Comparison of ENCODE assay signal across 8 mouse cellular contexts in the genomic region with DNA sequence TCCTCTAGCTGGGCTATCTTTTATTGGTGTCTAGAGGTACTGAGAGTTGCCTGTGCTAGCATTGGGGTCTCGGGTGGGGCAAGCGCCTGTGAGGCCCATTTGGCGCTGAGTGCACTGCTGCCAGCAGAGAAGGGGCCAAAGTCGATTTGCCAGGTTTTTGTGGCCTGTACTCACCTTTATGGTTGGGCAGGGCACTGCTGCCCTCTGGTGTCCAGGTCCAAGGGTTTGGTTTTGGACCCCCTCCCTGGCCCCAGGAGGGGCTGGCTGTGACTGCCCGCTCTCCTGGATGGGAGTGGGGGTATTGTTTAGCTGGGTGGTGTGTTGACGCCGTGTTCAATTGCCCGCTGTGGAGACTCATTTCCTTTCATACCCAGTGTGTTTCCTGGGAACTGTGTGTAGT. TPM values are rescaled to one million over a fixed set of nuclear protein-coding genes. Genes with fewer than 3 reads are reported as not detected.
DNase-seq lines count a peak whose midpoint lies in the region; ATAC-seq and TF ChIP-seq lines count a peak whose summit lies in the region.

No protein-coding gene starts in this region.

- no peak for DNase-seq in midbrain, embryonic 10.5 days (ENCODE audit: low spot score)
- DNase-seq in forebrain, embryonic 10.5 days (ENCODE audit: extremely low spot score, low spot score), result no peak
- DNase-seq in midbrain, postnatal 0 days (ENCODE audit: low spot score), result peak; percentile 7
- DNase-seq in gastrocnemius, postnatal 4 days (ENCODE audit: low spot score in 2 of 2), result no peak
- no peak for DNase-seq in spleen, postnatal 36 days (ENCODE audit: low spot score in 2 of 2)
- no peak for DNase-seq in T-cell, adult 2 months (ENCODE audit: low spot score)

- H3K27me3 ChIP-seq in midbrain, embryonic 10.5 days (ENCODE audit: low read depth, poor library complexity, severe bottlenecking), result no peaks in the 10 kb centered on the region
- no peaks in the 10 kb centered on the region for H3K27me3 ChIP-seq in midbrain, embryonic 16.5 days (ENCODE audit: control insufficient read depth, insufficient read depth, low read depth, low read length)
- no peaks in the 10 kb centered on the region for H3K27me3 ChIP-seq in forebrain, embryonic 10.5 days (ENCODE audit: poor library complexity, severe bottlenecking)
- H3K27me3 ChIP-seq in kidney, embryonic 15.5 days, result no peaks in the 10 kb centered on the region
- no peaks in the 10 kb centered on the region for H3K27me3 ChIP-seq in midbrain, postnatal 0 days (ENCODE audit: insufficient read depth, low read length)

- 80% methylated on average over 8 of the region's 8 CpGs for WGBS in midbrain, embryonic 10.5 days
- WGBS in midbrain, embryonic 16.5 days, result 59% methylated on average over 8 of the region's 8 CpGs
- 77% methylated on average over 8 of the region's 8 CpGs for WGBS in forebrain, embryonic 10.5 days
- WGBS in kidney, embryonic 15.5 days, result 38% methylated on average over 8 of the region's 8 CpGs
- 63% methylated on average over 8 of the region's 8 CpGs for WGBS in midbrain, postnatal 0 days

- H3K4me3 ChIP-seq in midbrain, embryonic 10.5 days, result peak overlapping the region; percentile 81
- H3K4me3 ChIP-seq in midbrain, embryonic 16.5 days (ENCODE audit: low read depth, low read length), result no peak overlapping the region
- peak overlapping the region; percentile 70 for H3K4me3 ChIP-seq in forebrain, embryonic 10.5 days
- H3K4me3 ChIP-seq in kidney, embryonic 15.5 days (replicated peaks), result peak overlapping the region; percentile 88
- H3K4me3 ChIP-seq in midbrain, postnatal 0 days (ENCODE audit: low read depth, low read length), result no peak overlapping the region

- H3K36me3 ChIP-seq in midbrain, embryonic 10.5 days, result peaks cover 62% of the 10 kb centered on the region
- H3K36me3 ChIP-seq in midbrain, embryonic 16.5 days (ENCODE audit: control insufficient read depth, insufficient read depth, low read length), result no peaks in the 10 kb centered on the region
- peaks cover 61% of the 10 kb centered on the region for H3K36me3 ChIP-seq in forebrain, embryonic 10.5 days (replicated peaks)
- peaks cover 54% of the 10 kb centered on the region for H3K36me3 ChIP-seq in kidney, embryonic 15.5 days
- no peaks in the 10 kb centered on the region for H3K36me3 ChIP-seq in midbrain, postnatal 0 days (ENCODE audit: insufficient read depth, low read length)

- no peak overlapping the region for H3K9ac ChIP-seq in midbrain, embryonic 16.5 days (ENCODE audit: low read depth, low read length)
- H3K9ac ChIP-seq in kidney, embryonic 15.5 days, result peak overlapping the region; percentile 79
- no peak overlapping the region for H3K9ac ChIP-seq in midbrain, postnatal 0 days (replicated peaks; ENCODE audit: low read length, poor library complexity, severe bottlenecking)

- no peak overlapping the region for H3K4me2 ChIP-seq in midbrain, embryonic 16.5 days (ENCODE audit: low read length)
- H3K4me2 ChIP-seq in kidney, embryonic 15.5 days, result peak overlapping the region; percentile 99
- no peak overlapping the region for H3K4me2 ChIP-seq in midbrain, postnatal 0 days (ENCODE audit: low read depth, low read length, poor library complexity, severe bottlenecking)

- H3K4me1 ChIP-seq in midbrain, embryonic 10.5 days, result peaks cover 57% of the 10 kb centered on the region
- peaks cover 8% of the 10 kb centered on the region; the same call in 1 of the 2 replicates for H3K4me1 ChIP-seq in midbrain, embryonic 16.5 days (ENCODE audit: control insufficient read depth, insufficient read depth, low read length)
- H3K4me1 ChIP-seq in forebrain, embryonic 10.5 days, result peaks cover 63% of the 10 kb centered on the region
- peaks cover 66% of the 10 kb centered on the region for H3K4me1 ChIP-seq in kidney, embryonic 15.5 days
- H3K4me1 ChIP-seq in midbrain, postnatal 0 days (ENCODE audit: insufficient read depth, low read length), result 0 out of 2 replicates have a peak, but pooled peaks cover 3% of the 10 kb centered on the region

- ATAC-seq in midbrain, embryonic 16.5 days, result no peak
- no peak for ATAC-seq in kidney, embryonic 15.5 days (replicated peaks; ENCODE audit: low FRiP score)
- no peak for ATAC-seq in midbrain, postnatal 0 days (ENCODE audit: low FRiP score)

- peak overlapping the region; percentile 98 for H3K27ac ChIP-seq in midbrain, embryonic 10.5 days (replicated peaks)
- H3K27ac ChIP-seq in midbrain, embryonic 16.5 days (ENCODE audit: low read length), result no peak overlapping the region
- peak overlapping the region; percentile 99 for H3K27ac ChIP-seq in forebrain, embryonic 10.5 days
- H3K27ac ChIP-seq in kidney, embryonic 15.5 days, result peak overlapping the region; percentile 98
- no peak overlapping the region for H3K27ac ChIP-seq in midbrain, postnatal 0 days (ENCODE audit: low read depth, low read length)

- TF ChIP-seq CTCF in midbrain, postnatal 0 days (IDR thresholded peaks at IDR 0.05), result peak; percentile 55

- H3K9me3 ChIP-seq in midbrain, embryonic 10.5 days (replicated peaks), result no peaks in the 10 kb centered on the region
- no peaks in the 10 kb centered on the region for H3K9me3 ChIP-seq in midbrain, embryonic 16.5 days (replicated peaks; ENCODE audit: control insufficient read depth, low read length, poor library complexity, severe bottlenecking)
- H3K9me3 ChIP-seq in forebrain, embryonic 10.5 days, result no peaks in the 10 kb centered on the region
- no peaks in the 10 kb centered on the region for H3K9me3 ChIP-seq in kidney, embryonic 15.5 days (replicated peaks)
- H3K9me3 ChIP-seq in midbrain, postnatal 0 days (ENCODE audit: low read length), result no peaks in the 10 kb centered on the region

RNA-seq across cellular contexts. Expression of gene Uhrf1, which starts 2.7 kb away (rescaled TPM):
- 291 and 321 TPM in 2 replicates for polyA plus RNA-seq in midbrain, embryonic 10.5 days (2016; fragmentation: Nextera tagmentation; extraction: Ambion mirVana)
- polyA plus RNA-seq in midbrain, embryonic 16.5 days (2015; fragmentation: Nextera tagmentation; extraction: Ambion mirVana), result 11.6 and 15.6 TPM in 2 replicates
- 331 and 343 TPM in 2 replicates for polyA plus RNA-seq in forebrain, embryonic 10.5 days (2016; fragmentation: Nextera tagmentation; extraction: Ambion mirVana)
- polyA plus RNA-seq in kidney, embryonic 15.5 days (2015; fragmentation: Nextera tagmentation; extraction: Ambion mirVana), result 162 and 175 TPM in 2 replicates
- 5.9 and 10.0 TPM in 2 replicates for total RNA-seq in midbrain, postnatal 0 days (2014; rRNA removed)
- 4.7 and 4.9 TPM in 2 replicates for polyA plus RNA-seq in midbrain, postnatal 0 days (2015; fragmentation: Nextera tagmentation; extraction: Ambion mirVana)
- 10 to 100 TPM; 39.7 to 41.6 TPM for total RNA-seq in gastrocnemius, postnatal 4 days (2021)

RNA-seq across cellular contexts. Expression of gene Arrdc5, which starts 5.7 kb away (rescaled TPM):
- polyA plus RNA-seq in midbrain, embryonic 10.5 days (2016; fragmentation: Nextera tagmentation; extraction: Ambion mirVana), result not detected in 2 replicates
- polyA plus RNA-seq in midbrain, embryonic 16.5 days (2015; fragmentation: Nextera tagmentation; extraction: Ambion mirVana), result not detected in 2 replicates
- polyA plus RNA-seq in forebrain, embryonic 10.5 days (2016; fragmentation: Nextera tagmentation; extraction: Ambion mirVana), result not detected in 2 replicates
- polyA plus RNA-seq in kidney, embryonic 15.5 days (2015; fragmentation: Nextera tagmentation; extraction: Ambion mirVana), result 0.31 TPM in 1 of 2 replicates, not detected in the other
- total RNA-seq in midbrain, postnatal 0 days (2014; rRNA removed), result not detected in 2 replicates
- not detected in 2 replicates for polyA plus RNA-seq in midbrain, postnatal 0 days (2015; fragmentation: Nextera tagmentation; extraction: Ambion mirVana)
- total RNA-seq in gastrocnemius, postnatal 4 days (2021), result not detected

RNA-seq across cellular contexts. Expression of gene Plin3, which starts 13.2 kb away (rescaled TPM):
- polyA plus RNA-seq in midbrain, embryonic 10.5 days (2016; fragmentation: Nextera tagmentation; extraction: Ambion mirVana), result 59.5 and 70.0 TPM in 2 replicates
- polyA plus RNA-seq in midbrain, embryonic 16.5 days (2015; fragmentation: Nextera tagmentation; extraction: Ambion mirVana), result 10.7 and 12.3 TPM in 2 replicates
- 58.3 and 59.0 TPM in 2 replicates for polyA plus RNA-seq in forebrain, embryonic 10.5 days (2016; fragmentation: Nextera tagmentation; extraction: Ambion mirVana)
- 68.9 and 77.4 TPM in 2 replicates for polyA plus RNA-seq in kidney, embryonic 15.5 days (2015; fragmentation: Nextera tagmentation; extraction: Ambion mirVana)
- 8.1 and 12.4 TPM in 2 replicates for total RNA-seq in midbrain, postnatal 0 days (2014; rRNA removed)
- 9.6 and 12.1 TPM in 2 replicates for polyA plus RNA-seq in midbrain, postnatal 0 days (2015; fragmentation: Nextera tagmentation; extraction: Ambion mirVana)
- 10 to 100 TPM; 59.0 to 60.6 TPM for total RNA-seq in gastrocnemius, postnatal 4 days (2021)

RNA-seq across cellular contexts. Expression of gene Kdm4b, which starts 20.0 kb away (rescaled TPM):
- 45.2 and 56.1 TPM in 2 replicates for polyA plus RNA-seq in midbrain, embryonic 10.5 days (2016; fragmentation: Nextera tagmentation; extraction: Ambion mirVana)
- 63.7 and 75.3 TPM in 2 replicates for polyA plus RNA-seq in midbrain, embryonic 16.5 days (2015; fragmentation: Nextera tagmentation; extraction: Ambion mirVana)
- polyA plus RNA-seq in forebrain, embryonic 10.5 days (2016; fragmentation: Nextera tagmentation; extraction: Ambion mirVana), result 35.9 and 39.6 TPM in 2 replicates
- polyA plus RNA-seq in kidney, embryonic 15.5 days (2015; fragmentation: Nextera tagmentation; extraction: Ambion mirVana), result 32.3 and 34.3 TPM in 2 replicates
- 123 and 140 TPM in 2 replicates for total RNA-seq in midbrain, postnatal 0 days (2014; rRNA removed)
- polyA plus RNA-seq in midbrain, postnatal 0 days (2015; fragmentation: Nextera tagmentation; extraction: Ambion mirVana), result 45.6 and 48.0 TPM in 2 replicates
- 10 to 100 TPM; 33.3 to 35.0 TPM for total RNA-seq in gastrocnemius, postnatal 4 days (2021)

RNA-seq across cellular contexts. Expression of gene Ticam1, which starts 29.2 kb away (rescaled TPM):
- 2.4 and 3.1 TPM in 2 replicates for polyA plus RNA-seq in midbrain, embryonic 10.5 days (2016; fragmentation: Nextera tagmentation; extraction: Ambion mirVana)
- 1.3 TPM in 2 replicates for polyA plus RNA-seq in midbrain, embryonic 16.5 days (2015; fragmentation: Nextera tagmentation; extraction: Ambion mirVana)
- 2.4 and 2.6 TPM in 2 replicates for polyA plus RNA-seq in forebrain, embryonic 10.5 days (2016; fragmentation: Nextera tagmentation; extraction: Ambion mirVana)
- 6.0 and 6.2 TPM in 2 replicates for polyA plus RNA-seq in kidney, embryonic 15.5 days (2015; fragmentation: Nextera tagmentation; extraction: Ambion mirVana)
- total RNA-seq in midbrain, postnatal 0 days (2014; rRNA removed), result 3.1 and 3.7 TPM in 2 replicates
- polyA plus RNA-seq in midbrain, postnatal 0 days (2015; fragmentation: Nextera tagmentation; extraction: Ambion mirVana), result 0.91 and 1.1 TPM in 2 replicates
- 1 to 10 TPM; 8.5 to 8.9 TPM for total RNA-seq in gastrocnemius, postnatal 4 days (2021)

Comparison
In these comparisons a context has a peak if more than half of its experiments do, and no peak if none do; other contexts are left out.
1. H3K27ac ChIP-seq: peak in midbrain, embryonic 10.5 days (single experiment), forebrain, embryonic 10.5 days (single experiment) and kidney, embryonic 15.5 days (single experiment); none in midbrain, embryonic 16.5 days (single experiment) and midbrain, postnatal 0 days (single experiment).
2. H3K4me3 ChIP-seq: peak in midbrain, embryonic 10.5 days (single experiment), forebrain, embryonic 10.5 days (single experiment) and kidney, embryonic 15.5 days (single experiment); none in midbrain, embryonic 16.5 days (single experiment) and midbrain, postnatal 0 days (single experiment).